8 mouse cellular contexts compared by ENCODE assay signal in the genomic region with DNA sequence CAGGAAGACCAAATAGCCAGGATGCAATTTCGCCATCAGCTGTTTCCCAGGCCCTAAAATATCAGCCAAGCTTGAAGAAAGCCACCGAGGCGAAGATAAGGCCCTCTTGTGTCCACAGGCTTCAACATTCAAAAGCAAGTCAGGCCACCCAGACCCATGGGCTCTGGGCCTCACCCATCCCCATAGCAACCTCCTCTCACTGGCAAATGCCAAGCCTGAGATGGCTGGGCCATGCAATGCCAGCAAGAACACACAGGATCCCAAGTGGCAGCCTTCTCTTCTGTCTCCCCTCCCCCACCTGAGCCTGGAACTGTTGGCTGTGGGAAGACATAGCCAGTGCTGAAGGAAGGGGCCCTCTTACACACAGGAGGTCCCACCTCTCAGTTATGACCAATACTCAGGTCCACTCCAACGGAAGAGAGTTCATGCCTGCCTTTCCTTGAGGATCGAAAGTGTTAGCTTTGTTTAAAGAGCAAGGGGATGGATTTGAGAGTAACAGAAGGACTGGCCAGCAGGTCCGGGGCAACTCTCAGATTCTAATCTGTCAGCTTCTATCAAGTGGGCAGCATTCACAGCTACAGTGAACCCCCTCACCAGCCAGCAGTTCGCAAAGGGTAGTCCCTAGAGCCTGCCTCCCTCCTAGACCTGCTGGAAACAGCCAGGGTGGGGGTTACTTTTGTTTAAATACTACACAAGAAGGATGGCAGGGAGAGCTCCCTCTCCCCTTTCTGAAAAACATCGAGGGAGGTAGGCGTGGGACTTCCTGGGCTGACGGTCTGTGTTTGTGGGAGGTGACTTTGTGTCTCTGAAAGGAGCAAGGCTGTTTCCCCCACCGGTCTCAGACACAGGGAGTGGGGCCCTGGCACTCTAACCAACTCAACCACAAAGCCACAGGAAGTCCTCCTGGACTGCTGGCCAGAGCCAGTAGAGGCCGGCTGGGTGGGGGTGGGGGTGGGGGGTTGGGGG. TPM values are rescaled to one million over a fixed set of nuclear protein-coding genes. Genes with fewer than 3 reads are reported as not detected.
DNase-seq lines count a peak whose midpoint lies in the region; ATAC-seq and TF ChIP-seq lines count a peak whose summit lies in the region.

No protein-coding gene starts in this region.

- peak overlapping the region; percentile 40; the same call in 1 of the 2 replicates for H3K27ac ChIP-seq in hindbrain, embryonic 12.5 days
- peak overlapping the region; percentile 44; the same call in 1 of the 2 replicates for H3K27ac ChIP-seq in small intestine, adult 2 months (ENCODE audit: insufficient read depth, low read depth, low read length)

- TF ChIP-seq POLR2A in lung, adult 2 months (IDR thresholded peaks at IDR 0.05; ENCODE audit: borderline replicate concordance, extremely low read depth, low read depth, low read length), result peak; percentile 21; the same call in 1 of the 2 replicates
- no peak for TF ChIP-seq POLR2A in small intestine, adult 2 months (IDR thresholded peaks at IDR 0.05; ENCODE audit: low read depth, low read length)

- H3K36me3 ChIP-seq in hindbrain, embryonic 12.5 days, result no peaks in the 10 kb centered on the region
- no peaks in the 10 kb centered on the region for H3K36me3 ChIP-seq in small intestine, adult 2 months (ENCODE audit: control insufficient read depth, insufficient read depth, low read length)

- no peak overlapping the region for H3K9ac ChIP-seq in hindbrain, embryonic 12.5 days

- no peaks in the 10 kb centered on the region for H3K9me3 ChIP-seq in hindbrain, embryonic 12.5 days (replicated peaks)

- 29% methylated on average over 12 of the region's 12 CpGs for WGBS in hindbrain, embryonic 12.5 days
- 14% methylated on average over 12 of the region's 12 CpGs for WGBS in lung, adult 2 months
- 67% methylated on average over 12 of the region's 12 CpGs for WGBS in small intestine, adult 2 months

- TF ChIP-seq CTCF in lung, adult 2 months (IDR thresholded peaks at IDR 0.05; ENCODE audit: insufficient read depth, low read length), result no peak
- no peak for TF ChIP-seq CTCF in small intestine, adult 2 months (IDR thresholded peaks at IDR 0.05; ENCODE audit: extremely low read depth, insufficient read length, insufficient replicate concordance, low read depth, low read length)

- ATAC-seq in hindbrain, embryonic 12.5 days (ENCODE audit: low FRiP score), result peak; percentile 21; the same call in 1 of the 2 replicates

- H3K4me3 ChIP-seq in hindbrain, embryonic 12.5 days, result no peak overlapping the region
- H3K4me3 ChIP-seq in lung, adult 2 months (replicated peaks; ENCODE audit: extremely low read depth, low read depth, low read length), result no peak overlapping the region
- no peak overlapping the region for H3K4me3 ChIP-seq in small intestine, adult 2 months (ENCODE audit: low read depth, low read length)

- no peaks in the 10 kb centered on the region; the same call in 1 of the 2 replicates for H3K27me3 ChIP-seq in hindbrain, embryonic 12.5 days
- no peaks in the 10 kb centered on the region for H3K27me3 ChIP-seq in small intestine, adult 2 months (ENCODE audit: control insufficient read depth, insufficient read depth, low read length)

- peaks cover 22% of the 10 kb centered on the region for H3K4me1 ChIP-seq in hindbrain, embryonic 12.5 days
- peaks cover 69% of the 10 kb centered on the region for H3K4me1 ChIP-seq in lung, adult 2 months (ENCODE audit: control insufficient read depth, insufficient read depth, low read length)
- H3K4me1 ChIP-seq in small intestine, adult 2 months (ENCODE audit: control insufficient read depth, insufficient read depth, insufficient read length, low read length), result peaks cover 37% of the 10 kb centered on the region; the same call in 1 of the 2 replicates

- DNase-seq in cerebellum, adult 9-11 months, result peak; percentile 14
- DNase-seq in cerebellum, adult 8-10 months, result no peak
- peak; percentile 32 for DNase-seq in right cerebral cortex, postnatal 14 days
- DNase-seq in right cerebral cortex, postnatal 36 days (ENCODE audit: low spot score in 2 of 2), result no peak
- DNase-seq in lung, adult 2 months, result peak; percentile 49
- DNase-seq in cerebellum, adult 11-12 months, result no peak

- no peak overlapping the region for H3K4me2 ChIP-seq in hindbrain, embryonic 12.5 days (replicated peaks)

RNA-seq across cellular contexts. Expression of a gene that starts 13.9 kb away (rescaled TPM):
- polyA plus RNA-seq in hindbrain, embryonic 12.5 days (2016; fragmentation: Nextera tagmentation; extraction: Ambion mirVana), result 49.2 and 54.1 TPM in 2 replicates
- polyA plus RNA-seq in lung, adult 2 months (2012; rRNA removed), result 405 and 537 TPM in 2 replicates
- 46.5 and 53.3 TPM in 2 replicates for polyA plus RNA-seq in small intestine, adult 2 months (2012; rRNA removed)

Comparison
In these comparisons a context has a peak if more than half of its experiments do, and no peak if none do; other contexts are left out.
1. DNase-seq: peak in cerebellum, adult 9-11 months (single experiment), right cerebral cortex, postnatal 14 days (single experiment) and lung, adult 2 months (single experiment); none in cerebellum, adult 8-10 months (single experiment), right cerebral cortex, postnatal 36 days (0 of 2) and cerebellum, adult 11-12 months (single experiment).